Mouse (Mus musculus): ENCODE measurements around the gene Cabp2. TPM values are rescaled to one million over a fixed set of nuclear protein-coding genes. Genes with fewer than 3 reads are reported as not detected.
"Not testable (repeated sequence)": the region's sequence is repeated elsewhere in the genome, so short reads cannot be mapped to it uniquely, and the experiment has no call there.

The Cabp2 gene
- total RNA-seq (2014; rRNA removed) (0.13 and 0.37 TPM in 2 replicates), polyA plus RNA-seq (2012; rRNA removed) (0.27 and 0.70 TPM in 2 replicates)

- Histone ChIP-seq H3K9ac (ENCODE audit: low read depth, low read length) (0 out of 2 replicates have a peak within 1 kb of the TSS, but pooled peaks have one; percentile 36), H3K79me2 (ENCODE audit: control insufficient read depth, insufficient read depth, low read length) (no peaks in the 10 kb centered on the region), H3K27me3 (ENCODE audit: control insufficient read depth, insufficient read depth, low read length) (no peaks in the 10 kb centered on the region), H3K4me1 (ENCODE audit: control insufficient read depth, insufficient read depth, low read length) (peaks cover 17% of the 10 kb centered on the region; the same call in 1 of the 2 replicates), H3K27ac (replicated peaks; ENCODE audit: insufficient read depth, low read depth, low read length) (no peak within 1 kb of the TSS; the same call in 1 of the 2 replicates), H3K4me3 (ENCODE audit: insufficient read depth, low read depth, low read length) (no peak within 1 kb of the TSS), H3K36me3 (ENCODE audit: control insufficient read depth, insufficient read depth, low read length) (no peaks in the 10 kb centered on the region)
- no peak for DNase-seq (ENCODE audit: extremely low read depth, low read depth, low spot score)
- no peak for TF ChIP-seq CTCF (IDR thresholded peaks at IDR 0.05; ENCODE audit: low read depth, low read length)
- no peak for TF ChIP-seq POLR2A (IDR thresholded peaks at IDR 0.05; ENCODE audit: extremely low read depth, insufficient read depth, low read length)
- WGBS = 47% methylated on average over 3 of the region's 3 CpGs
These were observed at the start of gene Cabp2 for GRCm38 (mm10) chr19:4081394-4081793. Gene Cabp2 (plus strand): TSS chr19:4081578.

- Histone ChIP-seq H3K27ac (replicated peaks; ENCODE audit: insufficient read depth, low read depth, low read length) (peak overlapping the region; percentile 30), H3K36me3 (ENCODE audit: control insufficient read depth, insufficient read depth, low read length) (peaks cover 4% of the 10 kb centered on the region; the same call in 1 of the 2 replicates), H3K79me2 (ENCODE audit: control insufficient read depth, insufficient read depth, low read length) (no peaks in the 10 kb centered on the region), H3K27me3 (ENCODE audit: control insufficient read depth, insufficient read depth, low read length) (no peaks in the 10 kb centered on the region), H3K9ac (ENCODE audit: low read depth, low read length) (no peak overlapping the region), H3K4me1 (ENCODE audit: control insufficient read depth, insufficient read depth, low read length) (peaks cover 10% of the 10 kb centered on the region; the same call in 1 of the 2 replicates), H3K4me3 (ENCODE audit: insufficient read depth, low read depth, low read length) (no peak overlapping the region)
- 56% methylated on average over 7 of the region's 7 CpGs for WGBS
- TF ChIP-seq CTCF (IDR thresholded peaks at IDR 0.05; ENCODE audit: low read depth, low read length) (no peak), POLR2A (IDR thresholded peaks at IDR 0.05; ENCODE audit: extremely low read depth, insufficient read depth, low read length) (no peak)
- no peak for DNase-seq (ENCODE audit: extremely low read depth, low read depth, low spot score)
These were observed 48.7 kb upstream of the Cabp2 start for GRCm38 (mm10) chr19:4032668-4033067.

DNA sequence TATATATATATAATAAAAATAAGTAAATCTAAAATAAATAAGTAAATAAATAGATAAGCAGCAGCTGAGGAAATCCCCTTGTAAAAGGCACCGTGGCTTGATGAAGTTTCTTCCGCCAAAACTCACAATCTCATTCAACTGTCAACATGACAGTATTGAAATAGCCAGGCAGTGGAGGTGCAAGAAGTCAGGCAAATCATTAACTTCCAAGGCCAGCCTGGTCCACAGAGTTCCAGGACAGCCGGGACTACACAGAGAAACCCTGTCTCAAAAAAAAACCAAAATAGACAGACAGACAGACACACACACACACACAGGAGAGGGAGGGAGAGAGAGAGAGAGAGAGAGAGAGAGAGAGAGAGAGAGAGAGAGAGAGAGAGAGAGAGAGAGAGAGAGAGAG is 48.1 kb upstream of the Cabp2 start:
- Histone ChIP-seq H3K27me3 (ENCODE audit: control insufficient read depth, insufficient read depth, low read length) (no peaks in the 10 kb centered on the region), H3K4me1 (ENCODE audit: control insufficient read depth, insufficient read depth, low read length) (peaks cover 12% of the 10 kb centered on the region; the same call in 1 of the 2 replicates), H3K36me3 (ENCODE audit: control insufficient read depth, insufficient read depth, low read length) (peaks cover 4% of the 10 kb centered on the region; the same call in 1 of the 2 replicates), H3K9ac (ENCODE audit: low read depth, low read length) (no peak overlapping the region), H3K4me3 (ENCODE audit: insufficient read depth, low read depth, low read length) (no peak overlapping the region), H3K79me2 (ENCODE audit: control insufficient read depth, insufficient read depth, low read length) (no peaks in the 10 kb centered on the region), H3K27ac (replicated peaks; ENCODE audit: insufficient read depth, low read depth, low read length) (peak overlapping the region; percentile 67)
- TF ChIP-seq CTCF (IDR thresholded peaks at IDR 0.05; ENCODE audit: low read depth, low read length) (no peak), POLR2A (IDR thresholded peaks at IDR 0.05; ENCODE audit: extremely low read depth, insufficient read depth, low read length) (no peak)
- peak; percentile 95 for DNase-seq (ENCODE audit: extremely low read depth, low read depth, low spot score)
- WGBS = 12% methylated on average over 3 of the region's 3 CpGs

DNA sequence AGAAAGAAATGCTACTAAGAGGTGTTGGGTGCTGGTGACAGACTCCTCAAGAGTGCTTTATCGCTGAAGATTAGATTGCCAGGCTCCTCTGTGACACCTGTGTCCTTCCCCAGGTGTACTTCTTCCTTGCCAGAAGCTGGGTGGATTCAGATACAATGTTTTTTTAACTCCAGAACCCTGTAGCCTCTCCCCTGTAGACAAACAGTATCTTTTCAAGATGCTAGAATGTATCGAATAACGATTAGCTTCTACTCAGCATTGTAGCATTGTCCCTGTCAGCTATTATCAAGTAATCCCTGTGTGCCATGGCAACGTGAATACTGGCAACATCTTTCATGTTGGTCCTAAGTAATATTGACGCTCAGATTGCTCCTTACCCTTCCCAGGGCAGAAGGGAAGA is 47.6 kb upstream of the Cabp2 start:
- no peak overlapping the region for H3K4me3 ChIP-seq (ENCODE audit: insufficient read depth, low read depth, low read length)
- 21% methylated on average over 5 of the region's 5 CpGs for WGBS
- H3K27me3 ChIP-seq (ENCODE audit: control insufficient read depth, insufficient read depth, low read length) = no peaks in the 10 kb centered on the region
- no peaks in the 10 kb centered on the region for H3K79me2 ChIP-seq (ENCODE audit: control insufficient read depth, insufficient read depth, low read length)
- TF ChIP-seq POLR2A (IDR thresholded peaks at IDR 0.05; ENCODE audit: extremely low read depth, insufficient read depth, low read length) (no peak), CTCF (IDR thresholded peaks at IDR 0.05; ENCODE audit: low read depth, low read length) (no peak)
- H3K36me3 ChIP-seq (ENCODE audit: control insufficient read depth, insufficient read depth, low read length) = peaks cover 4% of the 10 kb centered on the region; the same call in 1 of the 2 replicates
- DNase-seq (ENCODE audit: extremely low read depth, low read depth, low spot score) = peak; percentile 59
- peaks cover 13% of the 10 kb centered on the region; the same call in 1 of the 2 replicates for H3K4me1 ChIP-seq (ENCODE audit: control insufficient read depth, insufficient read depth, low read length)
- peak overlapping the region; percentile 25; the same call in 1 of the 2 replicates for H3K9ac ChIP-seq (ENCODE audit: low read depth, low read length)
- peak overlapping the region; percentile 67 for H3K27ac ChIP-seq (replicated peaks; ENCODE audit: insufficient read depth, low read depth, low read length)

DNA sequence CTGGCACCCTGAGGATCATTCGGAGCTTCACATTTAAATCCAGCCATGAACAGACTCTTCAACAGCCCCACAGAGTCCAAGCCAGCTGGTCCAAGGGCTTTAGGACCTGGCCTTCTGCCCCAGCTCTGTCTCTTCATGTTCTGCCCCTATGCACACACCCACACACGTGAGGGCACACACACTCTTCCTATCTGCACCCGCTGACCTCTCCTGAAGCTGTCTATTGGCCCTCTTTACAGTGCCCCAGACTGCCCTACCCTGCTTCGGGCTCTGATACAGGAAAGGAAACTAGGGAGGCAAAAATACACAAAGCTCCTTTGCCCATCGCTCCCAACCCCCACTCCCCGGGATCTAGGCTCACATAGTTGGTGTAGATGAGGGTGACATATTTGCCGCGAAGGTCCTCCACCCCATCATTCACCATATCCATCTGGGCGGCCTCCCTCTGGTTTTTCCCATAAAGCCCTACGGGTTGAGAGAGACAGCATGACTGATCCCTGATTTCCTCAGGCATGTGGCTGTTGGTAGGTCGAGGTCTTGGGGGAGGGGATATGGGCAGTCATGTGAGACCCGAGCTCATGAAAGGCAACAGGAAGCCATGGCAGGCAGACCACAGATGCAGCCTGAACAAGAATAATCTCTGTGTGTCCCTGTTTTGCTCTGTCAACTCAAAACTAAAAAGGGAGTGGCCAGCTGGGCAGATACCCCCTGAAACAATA is 44.9 kb upstream of the Cabp2 start:
- peaks cover 13% of the 10 kb centered on the region; the same call in 1 of the 2 replicates for H3K4me1 ChIP-seq (ENCODE audit: control insufficient read depth, insufficient read depth, low read length)
- H3K27ac ChIP-seq (replicated peaks; ENCODE audit: insufficient read depth, low read depth, low read length) = peak overlapping the region; percentile 96
- H3K79me2 ChIP-seq (ENCODE audit: control insufficient read depth, insufficient read depth, low read length) = no peaks in the 10 kb centered on the region
- 19% methylated on average over 12 of the region's 12 CpGs for WGBS
- H3K4me3 ChIP-seq (ENCODE audit: insufficient read depth, low read depth, low read length) = peak overlapping the region; percentile 59
- TF ChIP-seq POLR2A (IDR thresholded peaks at IDR 0.05; ENCODE audit: extremely low read depth, insufficient read depth, low read length) (0 out of 2 replicates have a peak, but pooled peaks have one; percentile 1), CTCF (IDR thresholded peaks at IDR 0.05; ENCODE audit: low read depth, low read length) (no peak)
- peak overlapping the region; percentile 89 for H3K9ac ChIP-seq (ENCODE audit: low read depth, low read length)
- peak; percentile 86 for DNase-seq (ENCODE audit: extremely low read depth, low read depth, low spot score)
- H3K27me3 ChIP-seq (ENCODE audit: control insufficient read depth, insufficient read depth, low read length) = no peaks in the 10 kb centered on the region
- peaks cover 4% of the 10 kb centered on the region; the same call in 1 of the 2 replicates for H3K36me3 ChIP-seq (ENCODE audit: control insufficient read depth, insufficient read depth, low read length)

- not testable (repeated sequence) for H3K36me3 ChIP-seq (ENCODE audit: control insufficient read depth, insufficient read depth, low read length); H3K79me2 ChIP-seq (ENCODE audit: control insufficient read depth, insufficient read depth, low read length); H3K27me3 ChIP-seq (ENCODE audit: control insufficient read depth, insufficient read depth, low read length); DNase-seq (ENCODE audit: extremely low read depth, low read depth, low spot score)
- Histone ChIP-seq H3K4me3 (ENCODE audit: insufficient read depth, low read depth, low read length) (peak overlapping the region; percentile 79), H3K27ac (replicated peaks; ENCODE audit: insufficient read depth, low read depth, low read length) (peak overlapping the region; percentile 82), H3K4me1 (ENCODE audit: control insufficient read depth, insufficient read depth, low read length) (peaks cover 13% of the 10 kb centered on the region; the same call in 1 of the 2 replicates), H3K9ac (ENCODE audit: low read depth, low read length) (peak overlapping the region; percentile 85)
- 4% methylated on average over 7 of the region's 8 CpGs for WGBS
These were observed 44.1 kb upstream of the Cabp2 start for GRCm38 (mm10) chr19:4037154-4037787.

All from liver, adult 2 months (tissue).